Mouse (Mus musculus) cortical plate, adult 2 months (tissue): ENCODE measurements around the gene Hist1h4f.

Source experiments
- CTCF ChIP-seq: fragments of 200-500 bp; IDR thresholded peaks from 2 replicates; pipeline ENCODE4 v1.5.1; 2011; ENCODE audit warnings: mild to moderate bottlenecking, control low read depth, low read length; ENCODE audit not compliant: insufficient read depth; ENCODE audit errors: extremely low read depth
- POLR2A ChIP-seq: fragments of 200-500 bp; IDR thresholded peaks from 2 replicates; pipeline ENCODE4 v1.6.1; 2011; ENCODE audit warnings: mild to moderate bottlenecking, low read length, control low read depth; ENCODE audit not compliant: insufficient read depth; ENCODE audit errors: extremely low read depth

DNA sequence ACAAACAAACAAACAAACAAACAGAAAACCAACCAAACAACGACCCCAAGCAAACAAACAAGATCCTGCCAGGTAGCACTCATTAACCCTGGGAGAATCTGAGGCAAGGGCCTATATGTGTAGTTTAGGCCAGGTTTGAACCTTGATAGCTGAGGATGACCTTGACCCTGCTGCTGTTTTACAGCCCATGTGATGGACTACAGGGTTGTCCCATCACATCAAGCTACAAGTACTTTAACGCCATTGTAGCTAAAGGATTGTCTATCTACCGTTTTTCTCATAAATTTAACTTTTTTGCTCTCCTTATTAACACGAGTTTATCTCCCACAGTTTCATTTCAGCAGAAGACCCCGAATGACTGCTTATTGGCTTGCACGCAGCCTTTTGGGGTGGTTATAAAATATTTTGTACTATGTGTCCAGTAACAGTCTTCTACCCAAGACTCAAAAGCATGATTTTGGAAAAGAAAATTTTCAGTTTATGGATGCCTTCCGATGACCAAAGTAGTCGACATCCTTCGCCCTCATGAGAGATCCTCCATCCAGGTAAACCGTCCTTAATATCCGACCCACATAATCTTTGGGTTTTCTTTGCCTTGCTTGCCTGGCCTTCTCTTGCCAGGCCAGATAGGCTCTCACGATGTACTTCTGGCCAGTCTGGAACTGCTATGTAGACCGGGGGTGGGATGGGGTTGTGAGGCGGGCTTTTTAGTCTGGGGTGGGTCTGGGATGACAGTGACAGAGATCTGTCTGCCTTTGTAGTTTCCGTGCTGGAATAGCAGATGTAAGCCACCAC lies 35.4 kb downstream of the Hist1h4f start:
- TF ChIP-seq CTCF (no peak), POLR2A (no peak)
